ENCODE assay signal across 11 mouse cellular contexts in the genomic region with DNA sequence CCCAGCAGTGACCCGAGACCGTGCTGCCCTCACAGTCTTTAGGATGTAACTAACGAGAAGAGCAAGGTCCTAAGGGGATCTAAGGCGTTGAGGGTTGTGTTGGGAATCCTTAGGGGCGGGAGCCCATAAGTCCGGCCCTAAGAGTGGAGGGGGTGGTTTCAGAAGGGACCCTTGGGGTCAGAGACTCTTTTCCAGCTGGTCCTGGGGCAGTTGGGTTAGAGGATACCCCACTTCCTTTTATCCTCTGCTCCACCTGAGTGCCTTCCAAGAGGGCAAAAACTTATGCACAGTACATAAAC. TPM values are rescaled to one million over a fixed set of nuclear protein-coding genes. Genes with fewer than 3 reads are reported as not detected.
A peak's percentile ranks its signal among the peaks of the same experiment; 100 is the strongest.
DNase-seq lines count a peak whose midpoint lies in the region; ATAC-seq and TF ChIP-seq lines count a peak whose summit lies in the region.
"Had no signal": no experiment of that assay in that cellular context is flagged by ENCODE, and none has a peak within 500 bp of the region (broad histone marks: within the 10 kb centered on the region; RNA-seq: fewer than 3 reads in every experiment).

No protein-coding gene starts in this region.

- H3K9ac ChIP-seq in heart, embryonic 15.5 days = no peak overlapping the region
- H3K9ac ChIP-seq in embryonic facial prominence, embryonic 11.5 days (replicated peaks; ENCODE audit: low read length) = no peak overlapping the region; the same call in 1 of the 2 replicates
- H3K9ac ChIP-seq in hindbrain, embryonic 15.5 days = peak overlapping the region; percentile 55; the same call in 1 of the 2 replicates
- peak overlapping the region; percentile 45; the same call in 1 of the 2 replicates for H3K9ac ChIP-seq in midbrain, embryonic 15.5 days

- no peak for TF ChIP-seq CTCF in left cerebral cortex, adult 2 months (IDR thresholded peaks at IDR 0.05)

- H3K27ac ChIP-seq in heart, embryonic 15.5 days = no peak overlapping the region
- H3K27ac ChIP-seq in embryonic facial prominence, embryonic 11.5 days (replicated peaks; ENCODE audit: low read depth, low read length) = no peak overlapping the region
- no peak overlapping the region for H3K27ac ChIP-seq in hindbrain, embryonic 15.5 days (replicated peaks)
- H3K27ac ChIP-seq in midbrain, embryonic 15.5 days = no peak overlapping the region
- H3K27ac ChIP-seq in left cerebral cortex, adult 2 months = no peak overlapping the region

- WGBS in heart, embryonic 15.5 days = 6% methylated on average over 6 of the region's 6 CpGs
- 3% methylated on average over 6 of the region's 6 CpGs for WGBS in embryonic facial prominence, embryonic 11.5 days
- 3% methylated on average over 6 of the region's 6 CpGs for WGBS in hindbrain, embryonic 15.5 days
- 1% methylated on average over 6 of the region's 6 CpGs for WGBS in midbrain, embryonic 15.5 days

- H3K4me1 ChIP-seq in heart, embryonic 15.5 days (replicated peaks) = peaks cover 20% of the 10 kb centered on the region
- 0 out of 2 replicates have a peak, but pooled peaks cover 4% of the 10 kb centered on the region for H3K4me1 ChIP-seq in embryonic facial prominence, embryonic 11.5 days (ENCODE audit: control insufficient read depth, insufficient read depth, low read length)
- peaks cover 46% of the 10 kb centered on the region for H3K4me1 ChIP-seq in hindbrain, embryonic 15.5 days (replicated peaks)
- peaks cover 49% of the 10 kb centered on the region for H3K4me1 ChIP-seq in midbrain, embryonic 15.5 days

- H3K4me3 ChIP-seq in heart, embryonic 15.5 days = peak overlapping the region; percentile 41
- H3K4me3 ChIP-seq in embryonic facial prominence, embryonic 11.5 days (ENCODE audit: low read depth, low read length) = no peak overlapping the region; the same call in 1 of the 2 replicates
- peak overlapping the region; percentile 40 for H3K4me3 ChIP-seq in hindbrain, embryonic 15.5 days
- peak overlapping the region; percentile 34 for H3K4me3 ChIP-seq in midbrain, embryonic 15.5 days
- no peak overlapping the region for H3K4me3 ChIP-seq in left cerebral cortex, adult 2 months

- intact Hi-C loops in heart, postnatal 25 days (cut with DNase I) = loop anchor here (2.0 kb wide), 2 partner anchors 93 to 157 kb away; no protein-coding TSS in a partner anchor
- intact Hi-C loops in left cerebral cortex, adult 2 months (cut with DNase I) = loop anchor here (5.0 to 10.0 kb wide), 2 partner anchors 157 to 444 kb away; no protein-coding TSS in a partner anchor

- H3K36me3 ChIP-seq in heart, embryonic 15.5 days = no peaks in the 10 kb centered on the region
- no peaks in the 10 kb centered on the region for H3K36me3 ChIP-seq in embryonic facial prominence, embryonic 11.5 days (replicated peaks; ENCODE audit: control insufficient read depth, insufficient read depth, low read depth, low read length)
- H3K36me3 ChIP-seq in hindbrain, embryonic 15.5 days = no peaks in the 10 kb centered on the region
- H3K36me3 ChIP-seq in midbrain, embryonic 15.5 days (replicated peaks) = no peaks in the 10 kb centered on the region

- no peaks in the 10 kb centered on the region for H3K9me3 ChIP-seq in heart, embryonic 15.5 days (replicated peaks)
- H3K9me3 ChIP-seq in embryonic facial prominence, embryonic 11.5 days (replicated peaks; ENCODE audit: control insufficient read depth, low read length) = no peaks in the 10 kb centered on the region
- H3K9me3 ChIP-seq in hindbrain, embryonic 15.5 days = no peaks in the 10 kb centered on the region
- H3K9me3 ChIP-seq in midbrain, embryonic 15.5 days = no peaks in the 10 kb centered on the region

- DNase-seq in heart, postnatal 25 days (ENCODE audit: low spot score) = no peak
- DNase-seq in embryonic facial prominence, embryonic 11.5 days (ENCODE audit: low spot score) = no peak
- DNase-seq in spleen, postnatal 14 days (ENCODE audit: low spot score in 2 of 2) = no peak
- no peak for DNase-seq in frontal cortex, postnatal 36 days (ENCODE audit: low spot score in 2 of 2)
- DNase-seq in left cerebral cortex, adult 2 months (ENCODE audit: extremely low spot score in 1 of 2, low spot score in 2 of 2) = no peak
- DNase-seq: cerebellum, adult 9-10 months; gastrocnemius, postnatal 25 days had no signal

- no peak for ATAC-seq in heart, embryonic 15.5 days (replicated peaks; ENCODE audit: insufficient number of reproducible peaks, insufficient read depth, low FRiP score, low read depth)
- ATAC-seq in embryonic facial prominence, embryonic 11.5 days (replicated peaks; ENCODE audit: insufficient number of reproducible peaks, low FRiP score, low TSS enrichment, low read depth) = peak; percentile 11; the same call in 1 of the 2 replicates
- ATAC-seq in hindbrain, embryonic 15.5 days (ENCODE audit: low FRiP score, low read depth) = peak; percentile 3; the same call in 1 of the 2 replicates
- ATAC-seq in midbrain, embryonic 15.5 days (replicated peaks) = no peak

- peak overlapping the region; percentile 62 for H3K4me2 ChIP-seq in heart, embryonic 15.5 days
- H3K4me2 ChIP-seq in embryonic facial prominence, embryonic 11.5 days (ENCODE audit: low read depth, low read length) = peak overlapping the region; percentile 80
- H3K4me2 ChIP-seq in hindbrain, embryonic 15.5 days = peak overlapping the region; percentile 91
- peak overlapping the region; percentile 67 for H3K4me2 ChIP-seq in midbrain, embryonic 15.5 days

- peaks cover 96% of the 10 kb centered on the region for H3K27me3 ChIP-seq in heart, embryonic 15.5 days
- peaks cover 45% of the 10 kb centered on the region for H3K27me3 ChIP-seq in embryonic facial prominence, embryonic 11.5 days (ENCODE audit: control insufficient read depth, insufficient read depth, low read length)
- H3K27me3 ChIP-seq in hindbrain, embryonic 15.5 days = peaks cover 15% of the 10 kb centered on the region; the same call in 1 of the 2 replicates
- H3K27me3 ChIP-seq in midbrain, embryonic 15.5 days (replicated peaks) = peaks cover 51% of the 10 kb centered on the region

RNA-seq across cellular contexts. Expression of gene Msx3, which starts 12.9 kb away (rescaled TPM):
- polyA plus RNA-seq in heart, embryonic 15.5 days (2015; fragmentation: Nextera tagmentation; extraction: Ambion mirVana) = not detected in 2 replicates
- total RNA-seq in heart, postnatal 25 days (2021) = not detected
- polyA plus RNA-seq in embryonic facial prominence, embryonic 11.5 days (2014; fragmentation: Nextera tagmentation; extraction: Ambion mirVana) = 2.5 and 3.9 TPM in 2 replicates
- polyA plus RNA-seq in hindbrain, embryonic 15.5 days (2015; fragmentation: Nextera tagmentation; extraction: Ambion mirVana) = 5.5 and 9.5 TPM in 2 replicates
- 1.2 TPM in 2 replicates for polyA plus RNA-seq in midbrain, embryonic 15.5 days (2015; fragmentation: Nextera tagmentation; extraction: Ambion mirVana)
- total RNA-seq in left cerebral cortex, adult 2 months (2021) = not detected
- total RNA-seq: gastrocnemius, postnatal 25 days had no signal
- polyA plus RNA-seq: small intestine, adult 2 months had no signal

RNA-seq across cellular contexts. Expression of gene Caly, which starts 20.6 kb away (rescaled TPM):
- 0.45 and 0.67 TPM in 2 replicates for polyA plus RNA-seq in heart, embryonic 15.5 days (2015; fragmentation: Nextera tagmentation; extraction: Ambion mirVana)
- total RNA-seq in heart, postnatal 25 days (2021) = not detected
- polyA plus RNA-seq in embryonic facial prominence, embryonic 11.5 days (2014; fragmentation: Nextera tagmentation; extraction: Ambion mirVana) = 1.6 and 2.7 TPM in 2 replicates
- 279 and 296 TPM in 2 replicates for polyA plus RNA-seq in hindbrain, embryonic 15.5 days (2015; fragmentation: Nextera tagmentation; extraction: Ambion mirVana)
- 277 and 280 TPM in 2 replicates for polyA plus RNA-seq in midbrain, embryonic 15.5 days (2015; fragmentation: Nextera tagmentation; extraction: Ambion mirVana)
- total RNA-seq in left cerebral cortex, adult 2 months (2021) = 100 to 1,000 TPM; 181 to 198 TPM
- total RNA-seq: gastrocnemius, postnatal 25 days had no signal

RNA-seq across cellular contexts. Expression of gene Tubgcp2, which starts 25.3 kb away (rescaled TPM):
- polyA plus RNA-seq in heart, embryonic 15.5 days (2015; fragmentation: Nextera tagmentation; extraction: Ambion mirVana) = 27.4 and 37.0 TPM in 2 replicates
- total RNA-seq in heart, postnatal 25 days (2021) = 10 to 100 TPM; 25.4 to 27.2 TPM
- 74.8 and 75.7 TPM in 2 replicates for polyA plus RNA-seq in embryonic facial prominence, embryonic 11.5 days (2014; fragmentation: Nextera tagmentation; extraction: Ambion mirVana)
- 53.3 and 56.6 TPM in 2 replicates for polyA plus RNA-seq in hindbrain, embryonic 15.5 days (2015; fragmentation: Nextera tagmentation; extraction: Ambion mirVana)
- 61.3 and 62.6 TPM in 2 replicates for polyA plus RNA-seq in midbrain, embryonic 15.5 days (2015; fragmentation: Nextera tagmentation; extraction: Ambion mirVana)
- total RNA-seq in left cerebral cortex, adult 2 months (2021) = 10 to 100 TPM; 34.4 to 35.0 TPM

RNA-seq across cellular contexts. Expression of gene Zfp511, which starts 25.6 kb away (rescaled TPM):
- polyA plus RNA-seq in heart, embryonic 15.5 days (2015; fragmentation: Nextera tagmentation; extraction: Ambion mirVana) = 27.6 and 32.0 TPM in 2 replicates
- 10 to 100 TPM; 10.9 to 11.2 TPM for total RNA-seq in heart, postnatal 25 days (2021)
- 37.1 and 37.5 TPM in 2 replicates for polyA plus RNA-seq in embryonic facial prominence, embryonic 11.5 days (2014; fragmentation: Nextera tagmentation; extraction: Ambion mirVana)
- 48.1 and 56.8 TPM in 2 replicates for polyA plus RNA-seq in hindbrain, embryonic 15.5 days (2015; fragmentation: Nextera tagmentation; extraction: Ambion mirVana)
- polyA plus RNA-seq in midbrain, embryonic 15.5 days (2015; fragmentation: Nextera tagmentation; extraction: Ambion mirVana) = 56.6 and 58.0 TPM in 2 replicates
- 10 to 100 TPM; 25.8 to 26.0 TPM for total RNA-seq in left cerebral cortex, adult 2 months (2021)

RNA-seq across cellular contexts. Expression of gene Prap1, which starts 31.4 kb away (rescaled TPM):
- polyA plus RNA-seq in heart, embryonic 15.5 days (2015; fragmentation: Nextera tagmentation; extraction: Ambion mirVana) = 0.29 TPM in 1 of 2 replicates, not detected in the other
- not detected for total RNA-seq in heart, postnatal 25 days (2021)
- polyA plus RNA-seq in embryonic facial prominence, embryonic 11.5 days (2014; fragmentation: Nextera tagmentation; extraction: Ambion mirVana) = not detected in 2 replicates
- polyA plus RNA-seq in hindbrain, embryonic 15.5 days (2015; fragmentation: Nextera tagmentation; extraction: Ambion mirVana) = not detected in 2 replicates
- not detected in 2 replicates for polyA plus RNA-seq in midbrain, embryonic 15.5 days (2015; fragmentation: Nextera tagmentation; extraction: Ambion mirVana)
- total RNA-seq in left cerebral cortex, adult 2 months (2021) = not detected
- total RNA-seq: gastrocnemius, postnatal 25 days had no signal

Comparison
In these comparisons a context has a peak if more than half of its experiments do, and no peak if none do; other contexts are left out.
1. ATAC-seq: peak in embryonic facial prominence, embryonic 11.5 days (single experiment) and hindbrain, embryonic 15.5 days (single experiment); none in heart, embryonic 15.5 days (single experiment) and midbrain, embryonic 15.5 days (single experiment).
2. H3K4me3 ChIP-seq: peak in heart, embryonic 15.5 days (single experiment), hindbrain, embryonic 15.5 days (single experiment) and midbrain, embryonic 15.5 days (single experiment); none in embryonic facial prominence, embryonic 11.5 days (single experiment) and left cerebral cortex, adult 2 months (single experiment).
3. H3K9ac ChIP-seq: peak in hindbrain, embryonic 15.5 days (single experiment) and midbrain, embryonic 15.5 days (single experiment); none in heart, embryonic 15.5 days (single experiment) and embryonic facial prominence, embryonic 11.5 days (single experiment).
4. RNA of gene Caly, which starts 20.6 kb away (polyA plus RNA-seq): 279 to 296 TPM in hindbrain, embryonic 15.5 days and 277 to 280 TPM in midbrain, embryonic 15.5 days; 1.6 to 2.7 TPM in embryonic facial prominence, embryonic 11.5 days and 0.45 to 0.67 TPM in heart, embryonic 15.5 days; every median in the first group is over 10 times any median in the second.
5. Peak in every context shown above with its lines, with median percentiles within 50 percentile points of each other: H3K4me2 ChIP-seq.